33 mouse cellular contexts compared by ENCODE assay signal in the genomic region with DNA sequence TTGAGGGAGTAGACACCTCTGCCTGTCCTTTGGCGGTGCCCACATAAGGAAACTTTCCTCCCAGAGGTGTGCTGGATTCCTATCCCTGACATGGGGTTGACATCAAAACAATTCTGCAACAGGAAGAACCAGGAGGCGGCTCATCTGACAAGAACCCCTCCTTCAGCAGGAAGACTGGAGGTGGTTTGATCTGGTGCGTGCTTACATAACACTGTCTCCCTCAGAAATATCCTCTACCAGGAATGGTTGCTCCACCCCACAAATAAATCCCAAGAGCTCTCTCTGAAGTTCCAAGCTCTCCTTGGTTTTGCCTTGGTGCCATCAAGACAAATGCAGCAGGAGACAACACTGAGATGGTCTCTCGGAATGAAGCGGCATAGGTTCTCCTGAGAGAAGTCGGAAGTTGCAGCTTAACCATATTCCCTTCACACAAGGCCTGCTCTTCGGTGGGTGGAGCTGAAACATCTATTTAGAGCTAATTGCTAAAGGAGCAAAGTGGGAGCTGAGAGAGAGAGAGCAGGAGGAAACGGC. TPM values are rescaled to one million over a fixed set of nuclear protein-coding genes. Genes with fewer than 3 reads are reported as not detected.
DNase-seq lines count a peak whose midpoint lies in the region; ATAC-seq and TF ChIP-seq lines count a peak whose summit lies in the region.
"Had no signal": no experiment of that assay in that cellular context is flagged by ENCODE, and none has a peak within 500 bp of the region (broad histone marks: within the 10 kb centered on the region; RNA-seq: fewer than 3 reads in every experiment).

No protein-coding gene starts in this region.

- ATAC-seq in midbrain, embryonic 11.5 days (ENCODE audit: low FRiP score): no peak
- ATAC-seq in midbrain, embryonic 16.5 days: no peak
- no peak for ATAC-seq in megakaryocyte-erythroid progenitor cell, adult 5-6 weeks (replicated peaks; ENCODE audit: low FRiP score, low TSS enrichment, poor library complexity, severe bottlenecking)
- ATAC-seq in hindbrain, embryonic 12.5 days (ENCODE audit: low FRiP score): no peak
- ATAC-seq: forebrain, embryonic 16.5 days; inflammation-experienced regulatory T-cells, adult 6 months; liver, embryonic 12.5 days; Patski had no signal

- no peaks in the 10 kb centered on the region for H3K27me3 ChIP-seq in midbrain, embryonic 11.5 days (ENCODE audit: control insufficient read depth, insufficient read depth, low read length)
- H3K27me3 ChIP-seq in midbrain, embryonic 16.5 days (ENCODE audit: control insufficient read depth, insufficient read depth, low read depth, low read length): no peaks in the 10 kb centered on the region
- H3K27me3 ChIP-seq in hindbrain, embryonic 12.5 days: no peaks in the 10 kb centered on the region
- H3K27me3 ChIP-seq: CH12.LX; hindbrain, embryonic 13.5 days; limb, embryonic 13.5 days; liver, embryonic 12.5 days; midbrain, embryonic 12.5 days; Patski had no signal

- H3K27ac ChIP-seq in midbrain, embryonic 11.5 days (ENCODE audit: low read depth, low read length): no peak overlapping the region
- H3K27ac ChIP-seq in midbrain, embryonic 16.5 days (ENCODE audit: low read length): no peak overlapping the region
- peak overlapping the region; percentile 63 for H3K27ac ChIP-seq in cortical plate, adult 2 months (ENCODE audit: insufficient read depth, low read length)
- H3K27ac ChIP-seq in hindbrain, embryonic 12.5 days: no peak overlapping the region
- H3K27ac ChIP-seq: embryonic facial prominence, embryonic 10.5 days; heart, embryonic 13.5 days; hindbrain, embryonic 13.5 days; limb, embryonic 13.5 days; liver, embryonic 12.5 days; midbrain, embryonic 12.5 days had no signal

- no peak overlapping the region for H3K4me2 ChIP-seq in midbrain, embryonic 11.5 days
- no peak overlapping the region for H3K4me2 ChIP-seq in midbrain, embryonic 16.5 days (ENCODE audit: low read length)
- no peak overlapping the region for H3K4me2 ChIP-seq in hindbrain, embryonic 12.5 days (replicated peaks)
- H3K4me2 ChIP-seq: heart, embryonic 13.5 days; hindbrain, embryonic 13.5 days; limb, embryonic 13.5 days; liver, embryonic 12.5 days; midbrain, embryonic 12.5 days had no signal

- intact Hi-C loops in left cerebral cortex, postnatal 25 days (cut with DNase I): no loop called here

- H3K9ac ChIP-seq in midbrain, embryonic 11.5 days (ENCODE audit: low read length): no peak overlapping the region
- H3K9ac ChIP-seq in midbrain, embryonic 16.5 days (ENCODE audit: low read depth, low read length): no peak overlapping the region
- H3K9ac ChIP-seq in hindbrain, embryonic 12.5 days: no peak overlapping the region
- H3K9ac ChIP-seq: heart, embryonic 13.5 days; hindbrain, embryonic 13.5 days; limb, embryonic 13.5 days; liver, embryonic 12.5 days; midbrain, embryonic 12.5 days had no signal

- H3K4me3 ChIP-seq in midbrain, embryonic 11.5 days (ENCODE audit: low read depth, low read length): no peak overlapping the region
- H3K4me3 ChIP-seq in midbrain, embryonic 16.5 days (ENCODE audit: low read depth, low read length): no peak overlapping the region
- H3K4me3 ChIP-seq in cortical plate, adult 2 months (ENCODE audit: insufficient read depth, low read length): no peak overlapping the region
- H3K4me3 ChIP-seq in hindbrain, embryonic 12.5 days: no peak overlapping the region
- H3K4me3 ChIP-seq: embryonic facial prominence, embryonic 10.5 days; heart, embryonic 13.5 days; hindbrain, embryonic 13.5 days; limb, embryonic 13.5 days; liver, embryonic 12.5 days; midbrain, embryonic 12.5 days had no signal

- H3K4me1 ChIP-seq in midbrain, embryonic 11.5 days (ENCODE audit: control insufficient read depth, insufficient read depth, low read length): no peaks in the 10 kb centered on the region
- H3K4me1 ChIP-seq in midbrain, embryonic 16.5 days (ENCODE audit: control insufficient read depth, insufficient read depth, low read length): peaks cover 8% of the 10 kb centered on the region
- peaks cover 14% of the 10 kb centered on the region for H3K4me1 ChIP-seq in cortical plate, adult 2 months (ENCODE audit: control insufficient read depth, insufficient read depth, low read length)
- peaks cover 10% of the 10 kb centered on the region; the same call in 1 of the 2 replicates for H3K4me1 ChIP-seq in hindbrain, embryonic 12.5 days

- 0 out of 2 replicates have a peak, but pooled peaks have one; percentile 44 for TF ChIP-seq POLR2A in cortical plate, adult 2 months (IDR thresholded peaks at IDR 0.05; ENCODE audit: extremely low read depth, insufficient read depth, low read length)

- H3K9me3 ChIP-seq in midbrain, embryonic 11.5 days (ENCODE audit: control insufficient read depth, low read length): no peaks in the 10 kb centered on the region
- H3K9me3 ChIP-seq in midbrain, embryonic 16.5 days (replicated peaks; ENCODE audit: control insufficient read depth, low read length, poor library complexity, severe bottlenecking): no peaks in the 10 kb centered on the region
- H3K9me3 ChIP-seq in hindbrain, embryonic 12.5 days (replicated peaks): no peaks in the 10 kb centered on the region
- H3K9me3 ChIP-seq: embryonic facial prominence, embryonic 10.5 days; G1E; heart, embryonic 13.5 days; hindbrain, embryonic 13.5 days; limb, embryonic 13.5 days; liver, embryonic 12.5 days; midbrain, embryonic 12.5 days had no signal

- no peak for TF ChIP-seq CTCF in cortical plate, adult 2 months (IDR thresholded peaks at IDR 0.05; ENCODE audit: extremely low read depth, insufficient read depth, low read length)

- WGBS in midbrain, embryonic 11.5 days: 90% methylated on average over 8 of the region's 8 CpGs
- WGBS in midbrain, embryonic 16.5 days: 88% methylated on average over 8 of the region's 8 CpGs
- WGBS in hindbrain, embryonic 12.5 days: 89% methylated on average over 8 of the region's 8 CpGs

- DNase-seq in midbrain, embryonic 11.5 days (ENCODE audit: low spot score, missing footprints): peak; percentile 51
- peak; percentile 25 to 45 for DNase-seq in frontal cortex, postnatal 25 days (ENCODE audit: low spot score in 2 of 2)
- peak; percentile 49 to 85 for DNase-seq in left cerebral cortex, postnatal 25 days (ENCODE audit: low spot score in 2 of 2)
- no peak for DNase-seq in thymus, postnatal 14 days
- DNase-seq: adrenal gland, postnatal 36 days; B cell, adult 2 months; cerebellum, adult 11 months; cerebellum, adult 9-11 months; gastrocnemius, postnatal 10 days; heart, adult 18-20 months; heart, postnatal 14 days; kidney, adult 2 months; kidney, postnatal 10 days; lung, adult 18-20 months; lung, postnatal 10 days; spleen, adult 18-20 months; thymus, adult 18-20 months had no signal

- H3K36me3 ChIP-seq in midbrain, embryonic 11.5 days (ENCODE audit: control insufficient read depth, insufficient read depth, low read length): no peaks in the 10 kb centered on the region
- H3K36me3 ChIP-seq in midbrain, embryonic 16.5 days (ENCODE audit: control insufficient read depth, insufficient read depth, low read length): no peaks in the 10 kb centered on the region
- H3K36me3 ChIP-seq in hindbrain, embryonic 12.5 days: no peaks in the 10 kb centered on the region
- H3K36me3 ChIP-seq: embryonic facial prominence, embryonic 10.5 days; G1E; heart, embryonic 13.5 days; hindbrain, embryonic 13.5 days; limb, embryonic 13.5 days; liver, embryonic 12.5 days; midbrain, embryonic 12.5 days had no signal

RNA-seq across cellular contexts. Expression of a gene that starts 38.7 kb away (rescaled TPM):
- 46.7 and 51.6 TPM in 2 replicates for polyA plus RNA-seq in midbrain, embryonic 11.5 days (2014; fragmentation: Nextera tagmentation; extraction: Ambion mirVana)
- 36.9 and 37.0 TPM in 2 replicates for polyA plus RNA-seq in midbrain, embryonic 16.5 days (2015; fragmentation: Nextera tagmentation; extraction: Ambion mirVana)
- polyA plus RNA-seq in cortical plate, adult 2 months (2012; rRNA removed): 22.6 and 23.5 TPM in 2 replicates
- 10 to 100 TPM; 18.3 to 19.4 TPM for total RNA-seq in left cerebral cortex, postnatal 25 days (2021)
- 16.5 and 18.1 TPM in 2 replicates for total RNA-seq in megakaryocyte-erythroid progenitor cell, adult 5-6 weeks (2014; fragmentation: Nextera tagmentation)
- 1.3 and 10.6 TPM in 2 replicates for total RNA-seq in megakaryocyte-erythroid progenitor cell, adult 5-6 weeks (2017)
- polyA plus RNA-seq in hindbrain, embryonic 12.5 days (2016; fragmentation: Nextera tagmentation; extraction: Ambion mirVana): 50.0 and 52.6 TPM in 2 replicates
- total RNA-seq: monocyte, adult 5-6 weeks had no signal
